Mouse (Mus musculus): ENCODE measurements around the gene Morf4l1. TPM values are rescaled to one million over a fixed set of nuclear protein-coding genes. Genes with fewer than 3 reads are reported as not detected.
A peak's percentile ranks its signal among the peaks of the same experiment; 100 is the strongest.
"Not testable (repeated sequence)": the region's sequence is repeated elsewhere in the genome, so short reads cannot be mapped to it uniquely, and the experiment has no call there.

Gene Morf4l1
- total RNA-seq, 2 experiments from 2014 or later: 249 to 263 TPM

- no peak for DNase-seq
- intact Hi-C loops (cut with DNase I): no loop called here
These were observed 7.7 kb upstream of the Morf4l1 start for GRCm38 (mm10) chr9:90122246-90122740.

GRCm38 (mm10) chr9:90117234-90117633, 2.7 kb upstream of the Morf4l1 start:
- intact Hi-C loops (cut with DNase I): no loop called here
- DNase-seq: no peak

GRCm38 (mm10) chr9:90115308-90115700, 730 bp upstream of the Morf4l1 start:
- intact Hi-C loops (cut with DNase I): no loop called here

GRCm38 (mm10) chr9:90113651-90114566, 665 bp downstream of the Morf4l1 start:
- peak; percentile 91 for DNase-seq
- intact Hi-C loops (cut with DNase I): no loop called here

More at GRCm38 (mm10) chr9:90115308-90115700, 730 bp upstream of the Morf4l1 start:
- DNase-seq: no peak

GRCm38 (mm10) chr9:90113151-90113550, 1.4 kb downstream of the Morf4l1 start:
- intact Hi-C loops (cut with DNase I): no loop called here
- no peak for DNase-seq

- DNase-seq: no peak
These were observed 5.2 kb downstream of the Morf4l1 start for GRCm38 (mm10) chr9:90109386-90109785.

GRCm38 (mm10) chr9:90108272-90108671, 6.3 kb downstream of the Morf4l1 start:
- DNase-seq: no peak
- intact Hi-C loops (cut with DNase I): no loop called here

More at GRCm38 (mm10) chr9:90109386-90109785, 5.2 kb downstream of the Morf4l1 start:
- intact Hi-C loops (cut with DNase I): no loop called here

GRCm38 (mm10) chr9:90106915-90107314, 7.7 kb downstream of the Morf4l1 start:
- no peak for DNase-seq
- intact Hi-C loops (cut with DNase I): no loop called here

- DNase-seq: no peak
- intact Hi-C loops (cut with DNase I): no loop called here
These were observed 9.1 kb downstream of the Morf4l1 start for GRCm38 (mm10) chr9:90105462-90105861.

GRCm38 (mm10) chr9:90100760-90101159, 13.8 kb downstream of the Morf4l1 start:
- DNase-seq: no peak
- intact Hi-C loops (cut with DNase I): no loop called here

- intact Hi-C loops (cut with DNase I): no loop called here
- no peak for DNase-seq
These were observed 15.6 kb downstream of the Morf4l1 start for GRCm38 (mm10) chr9:90098934-90099333.

GRCm38 (mm10) chr9:90089339-90090104, 25.1 kb downstream of the Morf4l1 start:
- no peak for DNase-seq
- intact Hi-C loops (cut with DNase I): no loop called here

GRCm38 (mm10) chr9:90087906-90088485, 26.6 kb downstream of the Morf4l1 start:
- DNase-seq: no peak
- intact Hi-C loops (cut with DNase I): no loop called here

- intact Hi-C loops (cut with DNase I): no loop called here
- DNase-seq: no peak
These were observed 29.7 kb downstream of the Morf4l1 start for GRCm38 (mm10) chr9:90084766-90085468.

GRCm38 (mm10) chr9:90084152-90084551, 30.4 kb downstream of the Morf4l1 start:
- intact Hi-C loops (cut with DNase I): no loop called here
- DNase-seq: no peak

- intact Hi-C loops (cut with DNase I): no loop called here
These were observed 31.6 kb downstream of the Morf4l1 start for GRCm38 (mm10) chr9:90082992-90083391.

GRCm38 (mm10) chr9:90081961-90082360, 32.6 kb downstream of the Morf4l1 start:
- DNase-seq; intact Hi-C loops (cut with DNase I): not testable (repeated sequence)

More at GRCm38 (mm10) chr9:90082992-90083391, 31.6 kb downstream of the Morf4l1 start:
- DNase-seq: no peak

GRCm38 (mm10) chr9:90076849-90077461, 37.6 kb downstream of the Morf4l1 start:
- peak; percentile 69 to 80 for DNase-seq
- intact Hi-C loops (cut with DNase I): loop anchor here (2.0 to 5.0 kb wide), 2 partner anchors 100 to 250 kb away; no protein-coding TSS in a partner anchor

- intact Hi-C loops (cut with DNase I): loop anchor here (2.0 to 5.0 kb wide), 2 partner anchors 99 to 249 kb away; no protein-coding TSS in a partner anchor
- no peak for DNase-seq
These were observed 38.4 kb downstream of the Morf4l1 start for GRCm38 (mm10) chr9:90076131-90076530.

Data from heart, postnatal 14 days (tissue).